Mouse (Mus musculus) MEL (cell line): ENCODE results near the gene Adtrp. TPM values are rescaled to one million over a fixed set of nuclear protein-coding genes. Genes with fewer than 3 reads are reported as not detected.

Experiments used
- DNase-seq: peaks from one replicate; pipeline ENCODE4 v3.0.0; 2011; ENCODE audit warnings: low read depth, low spot score
- H3K27ac ChIP-seq: 2 replicates; pipeline ENCODE4 v1.5.1; 2012; ENCODE audit warnings: low read depth, mild to moderate bottlenecking, control low read depth, low read length, moderate library complexity; ENCODE audit not compliant: control insufficient read depth
- H3K27me3 ChIP-seq, 2 experiments: fragments of 150-350 bp in 1 of 2; sonication (generic) in 1 of 2; 2 replicates each; pipeline ENCODE4 v1.6.1; 2012; ENCODE audit warnings: low read length in 2 of 2, mild to moderate bottlenecking in 2 of 2, improper control_type of control experiment in 1 of 2, moderate library complexity in 1 of 2; ENCODE audit not compliant: insufficient read depth in 2 of 2, control insufficient read depth in 1 of 2
- H3K36me3 ChIP-seq, 2 experiments: 2 replicates each; pipeline ENCODE4 v1.6.1; 2012 to 2014; ENCODE audit warnings: low read length in 2 of 2, improper control_type of control experiment in 1 of 2, inconsistent platforms in 1 of 2, mild to moderate bottlenecking in 1 of 2; ENCODE audit not compliant: insufficient read depth in 2 of 2, control insufficient read depth in 1 of 2
- H3K4me1 ChIP-seq, 2 experiments: fragments of 150-350 bp in 1 of 2; sonication (generic) in 1 of 2; 2 replicates each; pipeline ENCODE4 v1.6.1; 2012; ENCODE audit warnings: low read length in 2 of 2, improper control_type of control experiment in 1 of 2, mild to moderate bottlenecking in 1 of 2; ENCODE audit not compliant: insufficient read depth in 2 of 2, control insufficient read depth in 1 of 2
- H3K4me3 ChIP-seq, 2 experiments: fragments of 150-350 bp in 1 of 2; sonication (generic) in 1 of 2; 2 replicates each; pipeline ENCODE4 v1.5.1; 2012; ENCODE audit warnings: low read depth in 2 of 2, low read length in 2 of 2, mild to moderate bottlenecking in 2 of 2, moderate library complexity in 2 of 2, control low read depth in 1 of 2, improper control_type of control experiment in 1 of 2; ENCODE audit not compliant: control insufficient read depth in 1 of 2, insufficient read depth in 1 of 2
- H3K79me2 ChIP-seq: 2 replicates; pipeline ENCODE4 v1.6.1; 2012; ENCODE audit warnings: mild to moderate bottlenecking, low read length, moderate library complexity; ENCODE audit not compliant: control insufficient read depth, poor library complexity, insufficient read depth
- H3K9ac ChIP-seq: 2 replicates; pipeline ENCODE4 v1.6.1; 2012; ENCODE audit warnings: low read depth, mild to moderate bottlenecking, control low read depth, low read length, moderate library complexity; ENCODE audit not compliant: control insufficient read depth, poor library complexity, severe bottlenecking
- H3K9me3 ChIP-seq: fragments of 150-350 bp; sonication (generic); replicated peaks from 2 replicates; pipeline ENCODE4 v1.6.1; 2012; ENCODE audit warnings: mild to moderate bottlenecking, low read length, improper control_type of control experiment, moderate library complexity; ENCODE audit not compliant: insufficient read depth
- CHD2 ChIP-seq: IDR thresholded peaks from 2 replicates; pipeline ENCODE4 v1.6.1; 2011; ENCODE audit warnings: low read length, improper control_type of control experiment
- E2F4 ChIP-seq: IDR thresholded peaks from 2 replicates; pipeline ENCODE4 v1.6.1; 2011; ENCODE audit warnings: low read depth, low read length, improper control_type of control experiment, borderline replicate concordance
- ELF1 ChIP-seq: IDR thresholded peaks from 2 replicates; pipeline ENCODE4 v1.6.1; 2014; ENCODE audit warnings: low read depth, mild to moderate bottlenecking, inconsistent platforms, low read length, improper control_type of control experiment, moderate library complexity
- ETS1 ChIP-seq: IDR thresholded peaks from 2 replicates; pipeline ENCODE4 v1.6.1; 2012; ENCODE audit warnings: low read depth, mild to moderate bottlenecking, inconsistent platforms, low read length, improper control_type of control experiment, moderate library complexity
- HCFC1 ChIP-seq: IDR thresholded peaks from 2 replicates; pipeline ENCODE4 v1.6.1; 2012; ENCODE audit warnings: low read depth, mild to moderate bottlenecking, inconsistent platforms, low read length, improper control_type of control experiment, moderate library complexity
- KAT2A ChIP-seq: conservative IDR thresholded peaks from 2 replicates; pipeline ENCODE4 v1.6.1; 2012; ENCODE audit warnings: low read depth, low read length, improper control_type of control experiment, inconsistent platforms
- MAFK ChIP-seq: IDR thresholded peaks from 2 replicates; pipeline ENCODE4 v1.6.1; 2011; ENCODE audit warnings: low read depth, mild to moderate bottlenecking, low read length, improper control_type of control experiment, borderline replicate concordance
- MAX ChIP-seq: IDR thresholded peaks from 2 replicates; pipeline ENCODE4 v1.6.1; 2011; ENCODE audit warnings: low read length, improper control_type of control experiment
- MAZ ChIP-seq: IDR thresholded peaks from 2 replicates; pipeline ENCODE4 v1.6.1; 2012; ENCODE audit warnings: low read depth, mild to moderate bottlenecking, inconsistent platforms, low read length, improper control_type of control experiment
- MEF2A ChIP-seq: IDR thresholded peaks from 2 replicates; pipeline ENCODE4 v1.6.1; 2014; ENCODE audit warnings: low read depth, mild to moderate bottlenecking, inconsistent platforms, low read length, improper control_type of control experiment; ENCODE audit not compliant: poor library complexity, insufficient replicate concordance, severe bottlenecking; ENCODE audit errors: extremely low read depth
- MXI1 ChIP-seq: IDR thresholded peaks from 2 replicates; pipeline ENCODE4 v1.6.1; 2011; ENCODE audit warnings: mild to moderate bottlenecking, low read depth, low read length, improper control_type of control experiment
- MYB ChIP-seq: IDR thresholded peaks from 2 replicates; pipeline ENCODE4 v1.6.1; 2011; ENCODE audit warnings: mild to moderate bottlenecking, low read depth, low read length, improper control_type of control experiment
- NRF1 ChIP-seq: IDR thresholded peaks from 2 replicates; pipeline ENCODE4 v1.6.1; 2014; ENCODE audit warnings: low read depth, mild to moderate bottlenecking, inconsistent platforms, low read length, improper control_type of control experiment, moderate library complexity; ENCODE audit not compliant: poor library complexity, insufficient read depth, severe bottlenecking
- POLR2AphosphoS5 ChIP-seq: IDR thresholded peaks from 2 replicates; pipeline ENCODE4 v1.6.1; 2012; ENCODE audit warnings: low read depth, borderline replicate concordance, mild to moderate bottlenecking, inconsistent platforms, low read length, moderate library complexity, mixed read lengths
- SIN3A ChIP-seq: IDR thresholded peaks from 2 replicates; pipeline ENCODE4 v1.6.1; 2012; ENCODE audit warnings: low read length, improper control_type of control experiment, inconsistent platforms
- SMC3 ChIP-seq: IDR thresholded peaks from 2 replicates; pipeline ENCODE4 v1.6.1; 2011; ENCODE audit warnings: low read depth, low read length, improper control_type of control experiment
- TAL1 ChIP-seq: IDR thresholded peaks from 2 replicates; pipeline ENCODE4 v1.6.1; 2012; ENCODE audit warnings: mild to moderate bottlenecking, inconsistent platforms, low read length, moderate library complexity, mixed read lengths
- TCF12 ChIP-seq: IDR thresholded peaks from 2 replicates; pipeline ENCODE4 v1.6.1; 2014; ENCODE audit warnings: low read depth, mild to moderate bottlenecking, inconsistent platforms, low read length, improper control_type of control experiment, moderate library complexity
- UBTF ChIP-seq: IDR thresholded peaks from 2 replicates; pipeline ENCODE4 v1.6.1; 2012; ENCODE audit warnings: low read depth, mild to moderate bottlenecking, inconsistent platforms, low read length, improper control_type of control experiment, moderate library complexity, borderline replicate concordance; ENCODE audit not compliant: insufficient read depth
- USF1 ChIP-seq: IDR thresholded peaks from 2 replicates; pipeline ENCODE4 v1.6.1; 2014; ENCODE audit warnings: low read depth, mild to moderate bottlenecking, inconsistent platforms, low read length, improper control_type of control experiment, moderate library complexity
- USF2 ChIP-seq, 2 experiments: IDR thresholded peaks; 2 replicates each; pipeline ENCODE4 v1.6.1; 2011 to 2012; ENCODE audit warnings: improper control_type of control experiment in 2 of 2, low read length in 2 of 2, borderline replicate concordance in 1 of 2, inconsistent platforms in 1 of 2, low read depth in 1 of 2, mild to moderate bottlenecking in 1 of 2; ENCODE audit not compliant: insufficient read depth in 1 of 2
- ZKSCAN1 ChIP-seq: IDR thresholded peaks from 2 replicates; pipeline ENCODE4 v1.6.1; 2012; ENCODE audit warnings: low read depth, mild to moderate bottlenecking, inconsistent platforms, low read length, improper control_type of control experiment, moderate library complexity
- ZMIZ1 ChIP-seq: IDR thresholded peaks from 2 replicates; pipeline ENCODE4 v1.6.1; 2012; ENCODE audit warnings: low read depth, mild to moderate bottlenecking, inconsistent platforms, low read length, improper control_type of control experiment, moderate library complexity
- polyA plus RNA-seq, 2 experiments: library from polyadenylated mRNA; stranded (reverse) in 1 of 2; unstranded in 1 of 2; fragments of >175 nt in 1 of 2; fragments of >200 nt in 1 of 2; gene quantifications; 2 replicates each; pipeline versions ENCODE4 v1.2.1 to v1.2.4; 2012; ENCODE audit warnings: low replicate concordance in 2 of 2, low read depth in 1 of 2; ENCODE audit not compliant: insufficient read length in 2 of 2, insufficient read depth in 1 of 2, missing spikeins in 1 of 2
- total RNA-seq: library from RNA; depleted of rRNA; stranded (reverse); fragments of 300-350 nt; gene quantifications from 2 replicates; pipeline ENCODE4 v1.2.3, GENCODE M21; 2012

Gene Adtrp
- total and polyA plus RNA-seq, 3 experiments: not detected

DNA sequence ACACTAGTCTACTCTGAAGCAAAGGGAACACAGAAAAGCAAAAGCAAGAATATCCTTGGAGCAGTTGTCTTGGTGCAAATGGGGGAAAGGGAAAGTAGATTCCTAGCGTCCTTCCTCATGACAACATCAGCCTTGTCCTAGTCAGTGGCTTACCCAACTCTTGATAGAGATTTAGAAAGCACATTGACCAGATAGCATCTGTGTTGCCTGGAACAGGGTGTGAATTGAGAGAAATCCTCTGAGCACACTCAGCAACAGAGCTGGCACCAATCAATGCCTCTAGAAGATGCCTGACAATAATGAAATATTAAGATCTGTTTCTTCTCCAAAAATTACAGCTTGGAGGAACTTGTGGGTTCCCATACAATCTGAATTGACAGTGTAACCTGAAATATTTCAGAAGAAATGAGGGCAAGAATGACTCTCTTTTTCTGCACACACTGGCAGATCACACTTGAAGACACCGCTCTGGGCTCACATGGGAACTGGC, 42.7 kb upstream of the Adtrp start:
- no peak for DNase-seq
- Histone ChIP-seq H3K27me3 (no peaks in the 10 kb centered on the region; a peak in 1 of 4 replicates), H3K27ac (no peak overlapping the region), H3K36me3 (no peaks in the 10 kb centered on the region), H3K79me2 (no peaks in the 10 kb centered on the region), H3K9me3 (no peaks in the 10 kb centered on the region), H3K4me3 (no peak overlapping the region), H3K9ac (no peak overlapping the region), H3K4me1 (no peaks in the 10 kb centered on the region)
- no peak for TF ChIP-seq UBTF
- TF ChIP-seq, all 39 proteins: peak for 0

DNA sequence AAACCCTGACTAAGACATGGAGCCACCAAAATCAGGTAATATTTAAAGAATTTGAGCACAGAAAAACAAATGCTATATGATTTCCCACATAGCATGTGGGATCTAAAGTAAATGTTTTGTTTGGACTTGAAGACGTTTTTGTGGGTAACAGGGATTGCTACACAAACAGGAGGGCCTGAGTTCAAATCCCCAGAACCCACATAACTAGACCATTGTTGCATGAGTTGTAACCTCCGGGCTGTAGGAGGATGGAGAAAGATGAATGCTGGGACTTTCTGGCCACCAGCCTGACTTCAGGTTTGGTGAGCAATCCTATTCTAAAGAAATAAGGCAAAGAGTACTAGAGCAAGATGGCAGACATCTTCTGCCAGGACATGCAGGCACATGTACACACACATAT, 41.2 kb upstream of the Adtrp start:
- DNase-seq: no peak
- Histone ChIP-seq H3K9me3 (no peaks in the 10 kb centered on the region), H3K36me3 (no peaks in the 10 kb centered on the region), H3K4me3 (no peak overlapping the region), H3K79me2 (no peaks in the 10 kb centered on the region), H3K4me1 (no peaks in the 10 kb centered on the region), H3K27ac (no peak overlapping the region), H3K27me3 (no peaks in the 10 kb centered on the region; a peak in 1 of 4 replicates), H3K9ac (no peak overlapping the region)
- TF ChIP-seq SMC3 (no peak), SIN3A (no peak), USF2 (IDR thresholded peaks at IDR 0.05; ENCODE audit: borderline replicate concordance in 1 of 2, insufficient read depth in 1 of 2, low read depth in 1 of 2, low read length in 2 of 2) (no peak), CHD2 (no peak), MXI1 (no peak), TAL1 (no peak), USF1 (no peak), MYB (no peak), ZMIZ1 (no peak), UBTF (no peak), HCFC1 (no peak)

GRCm38 (mm10) chr13:41886120-41886519, 38.6 kb upstream of the Adtrp start:
- Histone ChIP-seq H3K36me3 (no peaks in the 10 kb centered on the region), H3K27ac (no peak overlapping the region), H3K27me3 (no peaks in the 10 kb centered on the region; a peak in 1 of 4 replicates), H3K4me1 (no peaks in the 10 kb centered on the region), H3K9ac (no peak overlapping the region), H3K79me2 (no peaks in the 10 kb centered on the region), H3K9me3 (no peaks in the 10 kb centered on the region), H3K4me3 (no peak overlapping the region)
- DNase-seq: no peak
- TF ChIP-seq TAL1 (no peak), SMC3 (no peak), TCF12 (no peak), MAX (no peak), E2F4 (no peak), UBTF (no peak), ETS1 (no peak), USF2 (IDR thresholded peaks at IDR 0.05; ENCODE audit: borderline replicate concordance in 1 of 2, insufficient read depth in 1 of 2, low read depth in 1 of 2, low read length in 2 of 2) (no peak), ZKSCAN1 (no peak), CHD2 (no peak), NRF1 (no peak), ELF1 (no peak), MXI1 (no peak), POLR2AphosphoS5 (no peak), KAT2A (no peak), MEF2A (no peak), HCFC1 (no peak), MAFK (no peak), MAZ (no peak)
